Mouse (Mus musculus) CH12.LX (cell line): Measurements from ENCODE around the gene Gm20388. TPM values are rescaled to one million over a fixed set of nuclear protein-coding genes. Genes with fewer than 3 reads are reported as not detected.
A peak's percentile ranks its signal among the peaks of the same experiment; 100 is the strongest.

Source experiments
- DNase-seq: peaks from one replicate; pipeline ENCODE4 v3.0.0-alpha.2; 2013; ENCODE audit errors: extremely low read depth
- H3K27ac ChIP-seq: 2 replicates; pipeline ENCODE4 v1.5.1; 2012; ENCODE audit warnings: low read depth, mild to moderate bottlenecking, control low read depth, moderate library complexity; ENCODE audit not compliant: insufficient read depth
- H3K27me3 ChIP-seq: replicated peaks from 2 replicates; pipeline ENCODE3; 2012; ENCODE audit warnings: inconsistent platforms
- H3K36me3 ChIP-seq, 2 experiments: replicated peaks in 1 of 2; 2 replicates each; pipeline versions ENCODE3 to v1.6.1; 2012; ENCODE audit warnings: inconsistent platforms in 1 of 2, low read length in 1 of 2, mild to moderate bottlenecking in 1 of 2, mixed read lengths in 1 of 2, moderate library complexity in 1 of 2; ENCODE audit not compliant: control insufficient read depth in 1 of 2, insufficient read depth in 1 of 2
- H3K4me1 ChIP-seq, 2 experiments: 2 replicates each; pipeline ENCODE4 v1.6.1; 2012; ENCODE audit warnings: inconsistent platforms in 1 of 2, moderate library complexity in 1 of 2; ENCODE audit not compliant: insufficient read depth in 2 of 2, control insufficient read depth in 1 of 2
- H3K4me2 ChIP-seq: 2 replicates; pipeline ENCODE4 v1.6.1; 2012; ENCODE audit warnings: low read depth, mild to moderate bottlenecking, control low read depth; ENCODE audit not compliant: poor library complexity, insufficient read depth, severe bottlenecking
- H3K4me3 ChIP-seq, 3 experiments: fragments of 150-350 bp in 1 of 3; sonication (generic) in 1 of 3; replicated peaks in 1 of 3; 2 replicates each; pipeline versions ENCODE3 to v1.5.1; 2011 to 2012; ENCODE audit warnings: low read depth in 2 of 3, low read length in 2 of 3, mild to moderate bottlenecking in 2 of 3, moderate library complexity in 2 of 3, control low read depth in 1 of 3, improper control_type of control experiment in 1 of 3, inconsistent platforms in 1 of 3, mixed read lengths in 1 of 3; ENCODE audit not compliant: poor library complexity in 1 of 3
- H3K79me2 ChIP-seq: replicated peaks from 2 replicates; pipeline ENCODE4 v1.6.1; 2012; ENCODE audit warnings: mild to moderate bottlenecking, moderate library complexity; ENCODE audit not compliant: control insufficient read depth, poor library complexity, insufficient read depth, severe bottlenecking; ENCODE audit errors: extremely low read depth
- H3K9ac ChIP-seq: 2 replicates; pipeline ENCODE4 v1.6.1; 2012; ENCODE audit warnings: low read depth, mild to moderate bottlenecking, control low read depth, moderate library complexity; ENCODE audit not compliant: insufficient read depth
- H3K9me3 ChIP-seq: replicated peaks from 2 replicates; pipeline ENCODE3; 2012; ENCODE audit warnings: low read length, inconsistent platforms, mixed read lengths
- BHLHE40 ChIP-seq: IDR thresholded peaks from 2 replicates; pipeline ENCODE4 v1.6.1; 2011; ENCODE audit warnings: mild to moderate bottlenecking, low read depth, low read length, improper control_type of control experiment
- CTCF ChIP-seq, 2 experiments: IDR thresholded peaks in 1 of 2; conservative IDR thresholded peaks in 1 of 2; 2 replicates each; pipeline ENCODE4 v1.5.1; 2011 to 2012; ENCODE audit warnings: low read depth in 2 of 2, low read length in 2 of 2, improper control_type of control experiment in 1 of 2, inconsistent platforms in 1 of 2, mild to moderate bottlenecking in 1 of 2, moderate library complexity in 1 of 2
- E2F4 ChIP-seq: IDR thresholded peaks from 2 replicates; pipeline ENCODE4 v1.6.1; 2011; ENCODE audit warnings: low read depth, low read length, improper control_type of control experiment; ENCODE audit not compliant: insufficient replicate concordance
- IRF4 ChIP-seq: IDR thresholded peaks from 2 replicates; pipeline ENCODE4 v1.6.1; 2014; ENCODE audit warnings: low read depth, mild to moderate bottlenecking, inconsistent platforms, low read length, improper control_type of control experiment
- KAT2A ChIP-seq: IDR thresholded peaks from 2 replicates; pipeline ENCODE4 v1.6.1; 2012; ENCODE audit warnings: low read length, improper control_type of control experiment, inconsistent platforms; ENCODE audit not compliant: insufficient replicate concordance
- MAX ChIP-seq: IDR thresholded peaks from 2 replicates; pipeline ENCODE4 v1.6.1; 2011; ENCODE audit warnings: low read length, improper control_type of control experiment
- MXI1 ChIP-seq: IDR thresholded peaks from 2 replicates; pipeline ENCODE4 v1.6.1; 2011; ENCODE audit warnings: mild to moderate bottlenecking, low read depth, low read length, improper control_type of control experiment
- NELFE ChIP-seq: IDR thresholded peaks from 2 replicates; pipeline ENCODE4 v1.6.1; 2011; ENCODE audit warnings: low read depth, low read length, improper control_type of control experiment
- POLR2A ChIP-seq: IDR thresholded peaks from 2 replicates; pipeline ENCODE4 v1.6.1; 2011; ENCODE audit warnings: low read depth, mild to moderate bottlenecking, improper control_type of control experiment, low read length
- POLR2AphosphoS2 ChIP-seq: IDR thresholded peaks from 2 replicates; pipeline ENCODE4 v1.6.1; 2011; ENCODE audit warnings: low read depth, low read length, improper control_type of control experiment
- RCOR1 ChIP-seq: conservative IDR thresholded peaks from 2 replicates; pipeline ENCODE4 v1.6.1; 2012; ENCODE audit warnings: low read depth, mild to moderate bottlenecking, inconsistent platforms, low read length, improper control_type of control experiment
- SIN3A ChIP-seq: IDR thresholded peaks from 2 replicates; pipeline ENCODE4 v1.6.1; 2012; ENCODE audit warnings: low read length, improper control_type of control experiment, inconsistent platforms
- SMC3 ChIP-seq: IDR thresholded peaks from 2 replicates; pipeline ENCODE4 v1.6.1; 2011; ENCODE audit warnings: low read depth, low read length, improper control_type of control experiment
- USF1 ChIP-seq: IDR thresholded peaks from 2 replicates; pipeline ENCODE4 v1.6.1; 2014; ENCODE audit warnings: low read depth, mild to moderate bottlenecking, inconsistent platforms, low read length, improper control_type of control experiment
- ZKSCAN1 ChIP-seq: IDR thresholded peaks from 2 replicates; pipeline ENCODE4 v1.6.1; 2012; ENCODE audit warnings: low read depth, inconsistent platforms, low read length, improper control_type of control experiment, borderline replicate concordance
- ZMIZ1 ChIP-seq: IDR thresholded peaks from 2 replicates; pipeline ENCODE4 v1.6.1; 2012; ENCODE audit warnings: low read depth, mild to moderate bottlenecking, inconsistent platforms, low read length, improper control_type of control experiment
- ZNF384 ChIP-seq: IDR thresholded peaks from 2 replicates; pipeline ENCODE4 v1.6.1; 2012; ENCODE audit warnings: low read depth, low read length, improper control_type of control experiment, inconsistent platforms
- dilution Hi-C: fragments of 300-500 bp; cut with MboI; formaldehyde crosslinking; loops from 2 replicates; pipeline ENCODE4 v1.14.3; 2020; ENCODE audit warnings: low sequenced_read_pairs; ENCODE audit not compliant: extremely low pct_unique_long_range_greater_than_20kb, extremely low pct_ligation_motif_present
- in situ Hi-C: fragments of 300-500 bp; cut with MboI; formaldehyde crosslinking; loops from 3 replicates; pipeline ENCODE4 v1.14.3; 2019; ENCODE audit warnings: low sequenced_read_pairs, low pct_ligation_motif_present, low pct_unique_long_range_greater_than_20kb, mixed read lengths
- polyA plus RNA-seq: library from polyadenylated mRNA; unstranded; fragments of >175 nt; gene quantifications from 2 replicates; pipeline ENCODE4 v1.2.1, GENCODE M21; 2012; ENCODE audit warnings: low read depth; ENCODE audit not compliant: insufficient read length
- total RNA-seq, 2 experiments: library from RNA; depleted of rRNA; stranded (reverse); fragments of 300-350 nt in 1 of 2; fragments of >200 nt in 1 of 2; gene quantifications; 2 replicates each; pipeline ENCODE4 v1.2.3; 2012 to 2014

Gene Gm20388
- total and polyA plus RNA-seq, 3 experiments = 14.8 to 26.3 (median 22.2) TPM

DNA sequence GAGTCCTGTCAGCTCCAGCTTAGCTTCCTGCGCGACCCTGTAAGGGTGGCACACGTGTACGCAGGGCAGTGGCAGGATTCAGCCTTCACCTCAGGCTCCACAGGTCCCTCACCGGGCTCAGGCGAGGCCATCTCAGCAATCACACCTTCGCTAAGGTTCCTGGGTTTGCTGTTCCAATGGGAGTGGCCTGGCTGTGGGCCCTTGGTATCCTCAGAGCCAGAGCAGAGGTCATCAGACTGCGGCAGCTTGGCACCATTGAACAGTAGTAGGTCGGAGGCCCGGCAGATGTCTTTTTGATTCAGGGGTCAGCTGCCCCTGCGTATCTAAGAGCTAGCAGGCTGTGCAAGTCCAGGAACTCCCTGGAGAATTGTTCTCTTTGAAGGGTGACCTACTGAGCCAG is 482.4 kb downstream of the Gm20388 start:
- in situ Hi-C loops (no loop called here), dilution Hi-C loops (no loop called here)
- no peak overlapping the region for H3K9ac ChIP-seq

DNA sequence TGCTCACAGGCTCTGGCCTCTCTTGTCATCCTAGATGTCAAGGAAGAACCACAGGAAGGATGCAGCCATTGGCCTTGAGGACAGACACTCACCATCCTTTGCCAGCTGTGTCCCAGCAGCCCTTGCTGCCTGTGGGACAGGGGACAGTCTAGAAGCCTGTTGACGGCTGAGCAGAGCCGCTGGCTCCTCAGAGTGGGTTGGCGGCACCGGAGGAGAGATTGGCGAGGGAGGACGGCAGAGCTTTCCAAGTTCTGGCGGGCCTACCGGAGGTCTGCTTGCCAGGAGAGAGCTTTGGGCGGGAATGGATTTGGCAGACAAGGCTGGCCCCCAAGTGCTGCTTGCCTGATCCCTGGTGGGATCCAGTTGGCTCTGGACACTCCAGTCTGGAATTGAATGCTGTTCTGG is 483.2 kb downstream of the Gm20388 start:
- Histone ChIP-seq H3K36me3 (no peaks in the 10 kb centered on the region), H3K4me3 (no peak overlapping the region), H3K4me1 (peaks cover 16 to 58% of the 10 kb centered on the region in 2 experiments), H3K27me3 (peaks cover 3% of the 10 kb centered on the region), H3K27ac (no peak overlapping the region), H3K9ac (no peak overlapping the region), H3K79me2 (no peaks in the 10 kb centered on the region), H3K4me2 (no peak overlapping the region), H3K9me3 (peaks cover 5% of the 10 kb centered on the region)
- dilution Hi-C loops (no loop called here), in situ Hi-C loops (no loop called here)
- no peak for DNase-seq
- no peak for TF ChIP-seq POLR2A
- no peak for TF ChIP-seq POLR2AphosphoS2

More for the DNA sequence above, 482.4 kb downstream of the Gm20388 start:
- H3K4me3 ChIP-seq = no peak overlapping the region
- DNase-seq = no peak
- peaks cover 5% of the 10 kb centered on the region for H3K9me3 ChIP-seq
- peaks cover 16 to 65% of the 10 kb centered on the region in 2 experiments for H3K4me1 ChIP-seq
- TF ChIP-seq NELFE = no peak
- no peak for TF ChIP-seq ZKSCAN1
- no peak for TF ChIP-seq SIN3A
- no peak for TF ChIP-seq MXI1
- no peak for TF ChIP-seq ZNF384
- TF ChIP-seq IRF4 = no peak
- TF ChIP-seq MAX = no peak
- TF ChIP-seq KAT2A = no peak
- TF ChIP-seq RCOR1 = no peak
- no peak for TF ChIP-seq BHLHE40
- no peak for TF ChIP-seq USF1
- TF ChIP-seq ZMIZ1 = no peak
- TF ChIP-seq SMC3 = no peak
- TF ChIP-seq, all 38 proteins: peak for 0
- Histone ChIP-seq H3K36me3 (no peaks in the 10 kb centered on the region), H3K79me2 (no peaks in the 10 kb centered on the region), H3K27ac (no peak overlapping the region), H3K4me2 (no peak overlapping the region), H3K27me3 (no peaks in the 10 kb centered on the region)

DNA sequence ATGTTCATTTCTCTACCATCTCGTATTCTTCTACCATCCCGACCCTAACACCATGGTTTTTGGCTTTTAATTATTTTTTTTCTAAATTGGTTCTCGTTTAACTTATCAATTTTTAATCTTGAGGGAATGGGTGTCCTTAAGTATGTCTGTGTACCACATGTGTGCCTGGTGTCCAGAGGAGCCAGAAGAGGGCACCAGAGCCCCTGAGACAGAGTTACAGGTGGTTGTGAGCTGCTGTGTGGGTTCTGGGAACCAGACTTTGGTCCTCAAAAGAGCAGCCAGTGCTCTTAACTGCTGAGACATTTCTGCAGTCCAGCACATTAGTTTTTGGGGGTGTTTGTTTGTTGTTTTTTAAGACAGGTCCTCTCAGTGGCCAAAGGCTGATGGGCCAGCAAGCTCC is 485.3 kb downstream of the Gm20388 start:
- Histone ChIP-seq H3K79me2 (no peaks in the 10 kb centered on the region), H3K36me3 (no peaks in the 10 kb centered on the region), H3K27ac (no peak overlapping the region), H3K9me3 (peaks cover 5% of the 10 kb centered on the region), H3K27me3 (peaks cover 4% of the 10 kb centered on the region), H3K4me2 (no peak overlapping the region), H3K4me1 (peaks cover 7 to 37% of the 10 kb centered on the region in 2 experiments), H3K9ac (no peak overlapping the region), H3K4me3 (no peak overlapping the region)
- TF ChIP-seq ZKSCAN1 = no peak
- TF ChIP-seq CTCF (conservative IDR thresholded peaks at IDR 0.05 in 1 of 2, IDR thresholded peaks at IDR 0.05 in 1 of 2; ENCODE audit: low read depth in 2 of 2, low read length in 2 of 2) = peak in 1 of 2 experiments; percentile 33; a peak in 2 of 4 replicates
- TF ChIP-seq E2F4 = no peak
- DNase-seq = no peak
- in situ Hi-C loops = no loop called here
- dilution Hi-C loops = no loop called here
